In genomic region chr3:72727403-72727802, GRCm38 (mm10) we compare ENCODE assay signal across 31 mouse cellular contexts.
DNase-seq lines count a peak whose midpoint lies in the region; ATAC-seq lines count a peak whose summit lies in the region.
"Had no signal": no experiment of that assay in that cellular context is flagged by ENCODE, and none has a peak within 500 bp of the region (broad histone marks: within the 10 kb centered on the region; RNA-seq: fewer than 3 reads in every experiment).

No protein-coding gene starts in this region.

- no peaks in the 10 kb centered on the region for H3K36me3 ChIP-seq in hindbrain, embryonic 16.5 days (ENCODE audit: control insufficient read depth, insufficient read depth, low read length)
- H3K36me3 ChIP-seq in hindbrain, embryonic 11.5 days (ENCODE audit: control insufficient read depth, insufficient read depth, low read length): no peaks in the 10 kb centered on the region
- H3K36me3 ChIP-seq in midbrain, embryonic 13.5 days: no peaks in the 10 kb centered on the region
- no peaks in the 10 kb centered on the region for H3K36me3 ChIP-seq in midbrain, embryonic 16.5 days (ENCODE audit: control insufficient read depth, insufficient read depth, low read length)
- H3K36me3 ChIP-seq: embryonic facial prominence, embryonic 10.5 days; embryonic facial prominence, embryonic 13.5 days; G1E; heart, embryonic 12.5 days; heart, embryonic 15.5 days; hindbrain, embryonic 10.5 days; intestine, embryonic 15.5 days had no signal

- 57% methylated on average over 1 of the region's 1 CpGs for WGBS in hindbrain, embryonic 16.5 days
- WGBS in hindbrain, embryonic 11.5 days: 71% methylated on average over 1 of the region's 1 CpGs
- WGBS in midbrain, embryonic 13.5 days: 42% methylated on average over 1 of the region's 1 CpGs
- 39% methylated on average over 1 of the region's 1 CpGs for WGBS in midbrain, embryonic 16.5 days

- no peak overlapping the region for H3K9ac ChIP-seq in hindbrain, embryonic 16.5 days (ENCODE audit: low read depth, low read length)
- H3K9ac ChIP-seq in hindbrain, embryonic 11.5 days (ENCODE audit: low read depth, low read length): no peak overlapping the region
- H3K9ac ChIP-seq in midbrain, embryonic 13.5 days (replicated peaks): no peak overlapping the region
- no peak overlapping the region for H3K9ac ChIP-seq in midbrain, embryonic 16.5 days (ENCODE audit: low read depth, low read length)
- H3K9ac ChIP-seq: embryonic facial prominence, embryonic 13.5 days; forebrain, embryonic 13.5 days; forebrain, postnatal 0 days; heart, embryonic 12.5 days; heart, embryonic 15.5 days; hindbrain, embryonic 14.5 days; intestine, embryonic 15.5 days had no signal

- no peak overlapping the region for H3K4me3 ChIP-seq in hindbrain, embryonic 16.5 days (ENCODE audit: low read length)
- H3K4me3 ChIP-seq in hindbrain, embryonic 11.5 days (ENCODE audit: low read depth, low read length): no peak overlapping the region
- no peak overlapping the region for H3K4me3 ChIP-seq in midbrain, embryonic 13.5 days (replicated peaks)
- no peak overlapping the region for H3K4me3 ChIP-seq in midbrain, embryonic 16.5 days (ENCODE audit: low read depth, low read length)
- H3K4me3 ChIP-seq: embryonic facial prominence, embryonic 10.5 days; embryonic facial prominence, embryonic 13.5 days; erythroblast, embryonic 14.5 days; forebrain, embryonic 13.5 days; gastrocnemius, adult 2 months; heart, embryonic 12.5 days; heart, embryonic 15.5 days; hindbrain, embryonic 10.5 days; intestine, embryonic 15.5 days had no signal

- no peak overlapping the region for H3K27ac ChIP-seq in hindbrain, embryonic 16.5 days (ENCODE audit: low read depth, low read length)
- H3K27ac ChIP-seq in hindbrain, embryonic 11.5 days (ENCODE audit: low read depth, low read length): no peak overlapping the region
- no peak overlapping the region for H3K27ac ChIP-seq in midbrain, embryonic 13.5 days
- no peak overlapping the region for H3K27ac ChIP-seq in midbrain, embryonic 16.5 days (ENCODE audit: low read length)
- H3K27ac ChIP-seq: embryonic facial prominence, embryonic 10.5 days; embryonic facial prominence, embryonic 13.5 days; forebrain, embryonic 13.5 days; gastrocnemius, adult 2 months; heart, embryonic 15.5 days; hindbrain, embryonic 10.5 days; hindbrain, embryonic 14.5 days; intestine, embryonic 15.5 days had no signal

- H3K4me2 ChIP-seq in hindbrain, embryonic 16.5 days (ENCODE audit: low read length): no peak overlapping the region
- H3K4me2 ChIP-seq in hindbrain, embryonic 11.5 days (replicated peaks; ENCODE audit: low read depth, low read length): no peak overlapping the region
- no peak overlapping the region for H3K4me2 ChIP-seq in midbrain, embryonic 13.5 days (replicated peaks)
- H3K4me2 ChIP-seq in midbrain, embryonic 16.5 days (ENCODE audit: low read length): no peak overlapping the region
- H3K4me2 ChIP-seq: embryonic facial prominence, embryonic 13.5 days; forebrain, embryonic 13.5 days; heart, embryonic 12.5 days; heart, embryonic 15.5 days; hindbrain, embryonic 14.5 days; intestine, embryonic 15.5 days had no signal

- no peaks in the 10 kb centered on the region for H3K27me3 ChIP-seq in hindbrain, embryonic 16.5 days (replicated peaks; ENCODE audit: control insufficient read depth, insufficient read depth, low read length)
- no peaks in the 10 kb centered on the region for H3K27me3 ChIP-seq in hindbrain, embryonic 11.5 days (ENCODE audit: control insufficient read depth, insufficient read depth, low read length)
- H3K27me3 ChIP-seq in midbrain, embryonic 13.5 days: no peaks in the 10 kb centered on the region
- no peaks in the 10 kb centered on the region for H3K27me3 ChIP-seq in midbrain, embryonic 16.5 days (ENCODE audit: control insufficient read depth, insufficient read depth, low read depth, low read length)
- H3K27me3 ChIP-seq: CH12.LX; embryonic facial prominence, embryonic 13.5 days; forebrain, embryonic 13.5 days; heart, embryonic 12.5 days; heart, embryonic 15.5 days; intestine, embryonic 15.5 days; Patski had no signal

- ATAC-seq in hindbrain, embryonic 16.5 days: 0 out of 2 replicates have a peak, but pooled peaks have one; percentile 20
- no peak for ATAC-seq in hindbrain, embryonic 11.5 days (ENCODE audit: low FRiP score)
- ATAC-seq in midbrain, embryonic 13.5 days: peak; percentile 66; the same call in 1 of the 2 replicates
- peak; percentile 32; the same call in 1 of the 2 replicates for ATAC-seq in midbrain, embryonic 16.5 days
- ATAC-seq in inflammation-experienced regulatory T-cells, adult 6 months: no peak
- ATAC-seq: forebrain, embryonic 13.5 days; forebrain, postnatal 0 days; intestine, embryonic 15.5 days; Patski had no signal

- H3K4me1 ChIP-seq in hindbrain, embryonic 16.5 days (ENCODE audit: control insufficient read depth, insufficient read depth, low read depth, low read length): no peaks in the 10 kb centered on the region
- no peaks in the 10 kb centered on the region for H3K4me1 ChIP-seq in hindbrain, embryonic 11.5 days (replicated peaks; ENCODE audit: control insufficient read depth, insufficient read depth, low read length)
- no peaks in the 10 kb centered on the region for H3K4me1 ChIP-seq in midbrain, embryonic 13.5 days (replicated peaks)
- H3K4me1 ChIP-seq in midbrain, embryonic 16.5 days (ENCODE audit: control insufficient read depth, insufficient read depth, low read length): no peaks in the 10 kb centered on the region
- H3K4me1 ChIP-seq: embryonic facial prominence, embryonic 13.5 days; forebrain, embryonic 13.5 days; heart, embryonic 12.5 days; heart, embryonic 15.5 days; hindbrain, embryonic 10.5 days; intestine, embryonic 15.5 days had no signal

- DNase-seq in hindbrain, embryonic 11.5 days (ENCODE audit: low spot score): no peak
- DNase-seq in thymus, postnatal 25 days: no peak
- DNase-seq: adrenal gland, postnatal 10 days; B cell, adult 2 months; cerebellum, adult 11-12 months; cerebellum, adult 8-10 months; cerebellum, postnatal 10 days; cerebellum, postnatal 36 days; embryo, embryonic 11 days; forebrain, postnatal 0 days; gastrocnemius, adult 2 months; gastrocnemius, postnatal 14 days; heart, adult 18-20 months; heart, postnatal 10 days; heart, postnatal 36 days had no signal

- H3K9me3 ChIP-seq in hindbrain, embryonic 16.5 days (ENCODE audit: control insufficient read depth, low read length): no peaks in the 10 kb centered on the region
- no peaks in the 10 kb centered on the region for H3K9me3 ChIP-seq in hindbrain, embryonic 11.5 days (ENCODE audit: control insufficient read depth, low read length)
- H3K9me3 ChIP-seq in midbrain, embryonic 13.5 days: no peaks in the 10 kb centered on the region
- no peaks in the 10 kb centered on the region for H3K9me3 ChIP-seq in midbrain, embryonic 16.5 days (replicated peaks; ENCODE audit: control insufficient read depth, low read length, poor library complexity, severe bottlenecking)
- H3K9me3 ChIP-seq: embryonic facial prominence, embryonic 10.5 days; embryonic facial prominence, embryonic 13.5 days; forebrain, embryonic 13.5 days; G1E; heart, embryonic 12.5 days; heart, embryonic 15.5 days; hindbrain, embryonic 10.5 days; intestine, embryonic 15.5 days had no signal

Comparison
In these comparisons a context has a peak if more than half of its experiments do, and no peak if none do; other contexts are left out.
1. ATAC-seq: peak in hindbrain, embryonic 16.5 days (single experiment), midbrain, embryonic 13.5 days (single experiment) and midbrain, embryonic 16.5 days (single experiment); none in hindbrain, embryonic 11.5 days (single experiment) and inflammation-experienced regulatory T-cells, adult 6 months (single experiment).